Mouse (Mus musculus) liver, embryonic 16.5 days (tissue): ENCODE measurements around the gene Ftcd. TPM values are rescaled to one million over a fixed set of nuclear protein-coding genes. Genes with fewer than 3 reads are reported as not detected.

Source experiments
- polyA plus RNA-seq: library from polyadenylated mRNA; unstranded; fragments of >200 nt; fragmentation: Nextera tagmentation; extraction: Ambion mirVana; gene quantifications from 2 replicates; pipeline ENCODE4 v1.2.1, GENCODE M21; 2015

Ftcd gene
- polyA plus RNA-seq, 1 experiment from 2014 or later: 63.8 TPM

Other genes starting within 250 kb of the Ftcd start
- gene Dip2a, start 230.4 kb upstream of the Ftcd start, polyA plus RNA-seq: 1.1 and 1.6 TPM in 2 replicates
- gene AC141477.1, start 135.2 kb upstream of the Ftcd start, polyA plus RNA-seq: not detected in 2 replicates
- gene Pcnt, start 132.9 kb upstream of the Ftcd start, polyA plus RNA-seq: 7.5 and 7.9 TPM in 2 replicates
- gene 2610028H24Rik, start 126.6 kb upstream of the Ftcd start, polyA plus RNA-seq: not detected in 2 replicates
- 19.3 and 21.4 TPM in 2 replicates for gene Mcm3ap, start 106.7 kb upstream of the Ftcd start, polyA plus RNA-seq
- gene Ybey, start 106.5 kb upstream of the Ftcd start, polyA plus RNA-seq: 2.3 and 2.4 TPM in 2 replicates
- gene Lss, start 44.1 kb upstream of the Ftcd start, polyA plus RNA-seq: 78.2 and 84.6 TPM in 2 replicates
- not detected in 2 replicates for gene Spatc1l, start 13.4 kb upstream of the Ftcd start, polyA plus RNA-seq
- gene Col6a2, start 48.0 kb downstream of the Ftcd start, polyA plus RNA-seq: 7.0 and 10.9 TPM in 2 replicates
- gene Col6a1, start 150.5 kb downstream of the Ftcd start, polyA plus RNA-seq: 10.0 and 14.2 TPM in 2 replicates